Mouse (Mus musculus): Measurements from ENCODE around the gene Midn. TPM values are rescaled to one million over a fixed set of nuclear protein-coding genes. Genes with fewer than 3 reads are reported as not detected.

Midn gene
- total and polyA plus RNA-seq, 3 experiments, result 8.1 to 26.7 TPM; not detected in 1

GRCm38 (mm10) chr10:80180288-80180687 lies 32.2 kb downstream of the Midn start:
- Histone ChIP-seq H3K27me3 (ENCODE audit: control insufficient read depth in 1 of 2, insufficient read depth in 2 of 2, low read length in 2 of 2) (peaks cover 9 to 12% of the 10 kb centered on the region in 2 experiments), H3K9me3 (replicated peaks; ENCODE audit: insufficient read depth, low read length) (no peaks in the 10 kb centered on the region), H3K79me2 (ENCODE audit: control insufficient read depth, insufficient read depth, low read length, poor library complexity) (no peaks in the 10 kb centered on the region), H3K4me3 (ENCODE audit: control insufficient read depth in 1 of 2, insufficient read depth in 1 of 2, low read depth in 2 of 2, low read length in 2 of 2) (no peak overlapping the region), H3K27ac (ENCODE audit: control insufficient read depth, low read depth, low read length) (no peak overlapping the region), H3K4me1 (ENCODE audit: control insufficient read depth in 1 of 2, insufficient read depth in 2 of 2, low read length in 2 of 2) (no peaks in the 10 kb centered on the region), H3K36me3 (ENCODE audit: control insufficient read depth in 1 of 2, insufficient read depth in 2 of 2, low read length in 2 of 2) (no peaks in the 10 kb centered on the region), H3K9ac (ENCODE audit: control insufficient read depth, low read depth, low read length, poor library complexity, severe bottlenecking) (no peak overlapping the region)
- TF ChIP-seq ELF1 (IDR thresholded peaks at IDR 0.05; ENCODE audit: low read depth, low read length) (no peak), ZNF384 (IDR thresholded peaks at IDR 0.05; ENCODE audit: low read depth, low read length) (no peak), MAZ (IDR thresholded peaks at IDR 0.05; ENCODE audit: low read depth, low read length) (no peak), CHD1 (IDR thresholded peaks at IDR 0.05; ENCODE audit: low read depth, low read length) (no peak), SIN3A (IDR thresholded peaks at IDR 0.05; ENCODE audit: low read length) (no peak), ZC3H11A (IDR thresholded peaks at IDR 0.05; ENCODE audit: low read depth, low read length) (no peak), POLR2A (IDR thresholded peaks at IDR 0.05; ENCODE audit: control insufficient read depth in 1 of 2, insufficient read depth in 1 of 2, low read depth in 1 of 2, low read length in 2 of 2, poor library complexity in 1 of 2) (no peak), EP300 (IDR thresholded peaks at IDR 0.05; ENCODE audit: low read depth in 1 of 2, low read length in 2 of 2) (no peak), MAX (IDR thresholded peaks at IDR 0.05; ENCODE audit: low read length) (no peak), JUND (IDR thresholded peaks at IDR 0.05; ENCODE audit: low read depth, low read length) (no peak), MAFK (IDR thresholded peaks at IDR 0.05; ENCODE audit: borderline replicate concordance, low read depth, low read length) (no peak), UBTF (IDR thresholded peaks at IDR 0.05; ENCODE audit: borderline replicate concordance, insufficient read depth, low read depth, low read length) (no peak), TCF12 (IDR thresholded peaks at IDR 0.05; ENCODE audit: low read depth, low read length) (no peak), MYC (IDR thresholded peaks at IDR 0.05; ENCODE audit: low read depth, low read length) (no peak), GATA1 (IDR thresholded peaks at IDR 0.05; ENCODE audit: low read depth, low read length) (no peak), POLR2AphosphoS5 (IDR thresholded peaks at IDR 0.05; ENCODE audit: borderline replicate concordance, low read depth, low read length) (no peak), NELFE (IDR thresholded peaks at IDR 0.05; ENCODE audit: low read depth, low read length) (no peak), GABPA (IDR thresholded peaks at IDR 0.05; ENCODE audit: low read depth, low read length) (no peak)
- no peak for DNase-seq (ENCODE audit: low read depth, low spot score)

GRCm38 (mm10) chr10:80180823-80181222 lies 32.8 kb downstream of the Midn start:
- no peaks in the 10 kb centered on the region for H3K9me3 ChIP-seq (replicated peaks; ENCODE audit: insufficient read depth, low read length)
- no peak overlapping the region for H3K9ac ChIP-seq (ENCODE audit: control insufficient read depth, low read depth, low read length, poor library complexity, severe bottlenecking)
- H3K27me3 ChIP-seq (ENCODE audit: control insufficient read depth in 1 of 2, insufficient read depth in 2 of 2, low read length in 2 of 2), result peaks cover 9 to 12% of the 10 kb centered on the region in 2 experiments
- TF ChIP-seq NELFE (IDR thresholded peaks at IDR 0.05; ENCODE audit: low read depth, low read length), result no peak
- TF ChIP-seq UBTF (IDR thresholded peaks at IDR 0.05; ENCODE audit: borderline replicate concordance, insufficient read depth, low read depth, low read length), result no peak
- TF ChIP-seq ETS1 (IDR thresholded peaks at IDR 0.05; ENCODE audit: low read depth, low read length), result no peak
- TF ChIP-seq POLR2AphosphoS5 (IDR thresholded peaks at IDR 0.05; ENCODE audit: borderline replicate concordance, low read depth, low read length), result no peak
- H3K4me3 ChIP-seq (ENCODE audit: control insufficient read depth in 1 of 2, insufficient read depth in 1 of 2, low read depth in 2 of 2, low read length in 2 of 2), result no peak overlapping the region
- H3K36me3 ChIP-seq (ENCODE audit: control insufficient read depth in 1 of 2, insufficient read depth in 2 of 2, low read length in 2 of 2), result no peaks in the 10 kb centered on the region
- no peak for DNase-seq (ENCODE audit: low read depth, low spot score)
- H3K4me1 ChIP-seq (ENCODE audit: control insufficient read depth in 1 of 2, insufficient read depth in 2 of 2, low read length in 2 of 2), result no peaks in the 10 kb centered on the region
- no peaks in the 10 kb centered on the region for H3K79me2 ChIP-seq (ENCODE audit: control insufficient read depth, insufficient read depth, low read length, poor library complexity)
- H3K27ac ChIP-seq (ENCODE audit: control insufficient read depth, low read depth, low read length), result no peak overlapping the region

All from MEL (cell line).